Mouse (Mus musculus): Measurements from ENCODE around the gene Ptch1. TPM values are rescaled to one million over a fixed set of nuclear protein-coding genes. Genes with fewer than 3 reads are reported as not detected.
A peak's percentile ranks its signal among the peaks of the same experiment; 100 is the strongest.

Gene Ptch1
- polyA plus RNA-seq, 1 experiment from 2014 or later, result 13.8 TPM

DNA sequence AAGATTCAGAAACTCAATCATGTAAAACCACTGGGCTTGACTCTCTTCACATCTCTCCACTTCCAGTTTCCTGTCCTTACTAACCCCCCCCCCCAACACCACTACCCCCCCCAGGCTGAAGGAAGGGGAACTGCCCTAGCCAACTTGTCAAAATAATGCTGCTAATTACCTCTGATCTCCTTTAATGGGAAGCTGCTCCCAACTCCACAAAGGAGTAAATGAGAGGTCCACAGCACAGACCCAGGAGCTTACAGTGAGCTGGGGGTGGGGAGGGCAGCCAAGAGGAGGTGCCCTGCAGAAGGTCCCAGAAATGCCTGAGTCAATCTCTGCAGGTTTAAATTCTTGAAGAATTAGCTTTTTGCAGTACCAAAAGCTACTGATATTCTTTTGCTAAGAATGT is 2.9 kb downstream of the Ptch1 start:
- in situ Hi-C loops (cut with MboI; ENCODE audit: low pct_unique_long_range_greater_than_20kb), result loop anchor here (10.0 kb wide), 1 partner anchor 244 kb away; the partner anchor contains the start of gene Ercc6l2
- DNase-seq (ENCODE audit: low read depth, low spot score) (no peak), ATAC-seq (no peak)
- TF ChIP-seq CTCF (IDR thresholded peaks at IDR 0.05), result no peak
- ChIA-PET CTCF (no interaction called here), POLR2A (no interaction called here)
- no peaks in the 10 kb centered on the region for H3K27me3 ChIP-seq

GRCm38 (mm10) chr13:63569396-63569756 is 4.0 kb downstream of the Ptch1 start:
- ATAC-seq, result no peak
- H3K27me3 ChIP-seq, result no peaks in the 10 kb centered on the region
- ChIA-PET CTCF (interaction anchor here (0.9 kb wide), 1 partner anchor 12 kb away, joined by 3 read pairs; no protein-coding TSS in a partner anchor), POLR2A (interaction anchor here (0.7 kb wide), 1 partner anchor 74 kb away, joined by 4 read pairs; no protein-coding TSS in a partner anchor)
- DNase-seq (ENCODE audit: low read depth, low spot score), result no peak
- no peak for TF ChIP-seq CTCF (IDR thresholded peaks at IDR 0.05)
- in situ Hi-C loops (cut with MboI; ENCODE audit: low pct_unique_long_range_greater_than_20kb), result no loop called here

DNA sequence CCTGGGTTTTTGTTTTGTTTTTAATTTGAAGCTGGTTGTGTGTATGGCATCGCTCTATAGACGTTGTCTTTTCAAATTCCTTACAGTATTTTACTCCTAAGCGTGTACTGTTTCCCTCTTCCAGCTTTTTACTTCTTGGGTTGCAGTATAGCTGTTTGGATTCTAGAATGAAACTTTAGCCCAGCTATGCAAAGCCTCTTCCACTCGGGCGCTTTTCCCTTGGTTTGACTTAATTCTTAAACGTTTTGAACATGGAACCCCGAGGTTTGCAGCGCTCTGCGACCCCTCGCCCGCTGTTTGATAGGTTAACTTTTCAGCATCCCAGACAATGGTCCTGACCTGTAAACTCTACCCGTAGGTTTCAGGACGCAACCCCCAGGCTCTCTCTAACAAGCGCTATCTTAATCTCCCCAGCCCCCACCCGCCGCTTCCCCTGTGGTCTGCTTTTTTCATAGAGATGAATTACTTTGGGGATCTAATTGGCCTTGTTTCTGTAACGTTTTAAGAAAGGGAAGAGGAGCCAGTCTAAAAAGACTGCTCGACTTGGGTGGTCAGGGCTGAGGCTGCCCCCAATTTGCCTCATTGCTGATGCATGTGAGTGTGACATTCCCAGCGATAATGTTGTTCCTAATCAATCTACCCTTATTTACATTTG is 4.5 kb downstream of the Ptch1 start:
- DNase-seq (ENCODE audit: low read depth, low spot score) (no peak), ATAC-seq (no peak)
- ChIA-PET POLR2A (interaction anchor here (0.6 to 0.7 kb wide), 3 partner anchors 13 to 560 kb away, joined by 3 to 4 read pairs (median 4); no protein-coding TSS in a partner anchor), CTCF (interaction anchor here (0.9 kb wide), 1 partner anchor 12 kb away, joined by 3 read pairs; no protein-coding TSS in a partner anchor)
- no peak for TF ChIP-seq CTCF (IDR thresholded peaks at IDR 0.05)
- no peaks in the 10 kb centered on the region for H3K27me3 ChIP-seq
- in situ Hi-C loops (cut with MboI; ENCODE audit: low pct_unique_long_range_greater_than_20kb), result no loop called here

- TF ChIP-seq CTCF (IDR thresholded peaks at IDR 0.05), result no peak
- POLR2A ChIA-PET, result interaction anchor here (0.6 kb wide), 2 partner anchors 12 to 560 kb away, joined by 3 to 4 read pairs; no protein-coding TSS in a partner anchor
- ATAC-seq (no peak), DNase-seq (ENCODE audit: low read depth, low spot score) (no peak)
- no peaks in the 10 kb centered on the region for H3K27me3 ChIP-seq
- CTCF ChIA-PET, result no interaction called here
- in situ Hi-C loops (cut with MboI; ENCODE audit: low pct_unique_long_range_greater_than_20kb), result no loop called here
These were observed 5.1 kb downstream of the Ptch1 start for GRCm38 (mm10) chr13:63568306-63568705.

- H3K27me3 ChIP-seq, result no peaks in the 10 kb centered on the region
- no peak for TF ChIP-seq CTCF (IDR thresholded peaks at IDR 0.05)
- ATAC-seq (peak; percentile 74), DNase-seq (ENCODE audit: low read depth, low spot score) (no peak)
- ChIA-PET CTCF (no interaction called here), POLR2A (no interaction called here)
- in situ Hi-C loops (cut with MboI; ENCODE audit: low pct_unique_long_range_greater_than_20kb), result no loop called here
These were observed 5.6 kb downstream of the Ptch1 start for GRCm38 (mm10) chr13:63567677-63568293.

DNA sequence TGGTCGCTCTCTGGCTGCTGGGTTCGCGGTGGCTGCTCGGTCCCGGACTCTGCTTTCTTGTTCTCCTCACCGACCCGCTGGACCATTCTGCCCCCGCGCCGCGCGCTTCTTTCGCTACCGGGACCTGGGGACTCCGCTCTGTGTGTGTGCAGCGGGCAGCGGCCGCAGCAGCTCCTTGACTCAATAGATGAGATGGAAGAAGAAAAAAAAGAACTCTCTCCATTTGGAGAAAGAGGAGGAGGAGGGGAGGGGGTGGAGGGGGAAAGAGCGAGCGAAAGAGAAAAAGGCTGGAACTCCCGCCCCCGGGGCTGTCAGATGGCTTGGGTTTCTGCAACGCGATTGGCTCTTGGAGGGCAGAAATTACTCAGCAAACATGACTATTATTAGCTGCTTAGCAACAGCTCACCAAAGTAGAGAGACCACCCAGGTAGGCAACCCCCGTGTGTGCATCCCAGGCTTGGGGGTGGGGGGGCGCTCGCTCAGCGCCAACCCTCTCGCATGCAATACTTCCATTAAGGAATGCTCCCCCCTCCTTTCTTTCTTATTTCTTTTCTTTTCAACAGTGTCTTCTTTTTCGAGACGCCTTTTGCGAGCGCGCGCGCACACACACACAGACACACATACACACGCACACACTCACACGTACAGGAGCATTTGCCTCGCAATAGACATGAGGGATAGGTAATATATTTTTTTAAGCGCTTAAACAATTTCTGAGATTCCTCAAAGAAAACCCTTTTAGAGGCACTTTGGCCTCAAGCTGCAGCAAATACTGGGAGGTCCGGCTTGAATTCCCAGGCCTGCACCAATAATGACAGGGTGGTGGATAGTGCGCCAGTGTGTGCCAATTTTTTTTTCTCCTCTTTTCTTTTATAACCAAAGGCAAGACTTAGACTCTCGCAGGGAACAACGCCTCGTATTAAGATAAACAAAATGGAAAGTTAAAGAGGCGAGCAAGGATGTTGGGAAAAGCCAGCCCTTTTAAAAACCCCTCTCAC is 7.1 kb downstream of the Ptch1 start:
- ChIA-PET POLR2A (interaction anchor here (0.7 kb wide), 1 partner anchor 352 kb away, joined by 6 read pairs; no protein-coding TSS in a partner anchor), CTCF (no interaction called here)
- DNase-seq (ENCODE audit: low read depth, low spot score), result no peak
- TF ChIP-seq CTCF (IDR thresholded peaks at IDR 0.05), result no peak
- in situ Hi-C loops (cut with MboI; ENCODE audit: low pct_unique_long_range_greater_than_20kb), result no loop called here
- no peaks in the 10 kb centered on the region for H3K27me3 ChIP-seq
- ATAC-seq, result peak; percentile 32

DNA sequence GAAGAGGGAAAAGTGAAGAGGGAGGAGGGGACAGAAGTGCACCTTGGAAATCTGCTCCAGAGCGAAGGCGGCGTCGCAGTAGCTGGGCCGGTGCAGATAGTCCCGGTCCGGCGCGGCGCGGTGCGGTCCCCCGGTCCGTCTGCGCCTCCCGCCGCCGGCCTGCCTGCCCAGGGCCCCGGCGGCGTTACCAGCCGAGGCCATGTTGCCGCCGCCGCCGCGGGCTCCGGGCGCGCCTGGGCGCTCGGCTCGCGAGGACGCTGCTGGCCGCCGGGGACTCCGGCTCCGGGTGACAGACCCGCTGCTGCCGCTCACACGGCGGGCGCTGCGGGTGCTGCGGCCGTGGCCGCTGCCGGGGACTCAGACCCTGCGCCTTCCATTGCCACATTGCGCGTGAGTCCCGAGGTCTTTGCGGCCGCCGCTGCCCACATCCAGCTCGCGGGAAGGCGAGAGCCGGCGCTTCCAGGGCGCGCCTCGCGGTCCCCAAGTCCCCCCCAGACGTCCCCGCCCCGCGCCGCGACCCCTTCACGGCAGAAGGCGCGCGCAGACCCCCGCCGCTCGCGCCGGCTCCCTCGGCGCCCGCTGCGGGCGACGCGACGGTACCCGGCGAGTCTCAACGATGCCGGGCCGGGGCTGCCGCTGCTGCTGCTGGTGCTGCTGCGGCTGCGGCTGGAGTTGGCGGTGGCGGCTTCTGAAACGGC is 7.9 kb downstream of the Ptch1 start:
- TF ChIP-seq CTCF (IDR thresholded peaks at IDR 0.05), result no peak
- in situ Hi-C loops (cut with MboI; ENCODE audit: low pct_unique_long_range_greater_than_20kb), result no loop called here
- CTCF ChIA-PET, result no interaction called here
- ATAC-seq (peak; percentile 8), DNase-seq (ENCODE audit: low read depth, low spot score) (no peak)
- POLR2A ChIA-PET, result interaction anchor here (0.8 to 1.0 kb wide), 3 partner anchors 29 to 520 kb away, joined by 3 read pairs; no protein-coding TSS in a partner anchor
- no peaks in the 10 kb centered on the region for H3K27me3 ChIP-seq

GRCm38 (mm10) chr13:63564626-63565319 is 8.6 kb downstream of the Ptch1 start:
- H3K27me3 ChIP-seq, result no peaks in the 10 kb centered on the region
- TF ChIP-seq CTCF (IDR thresholded peaks at IDR 0.05), result no peak
- peak; percentile 7 for ATAC-seq
- POLR2A ChIA-PET, result interaction anchor here (0.8 to 1.0 kb wide), 3 partner anchors 28 to 519 kb away, joined by 3 read pairs; no protein-coding TSS in a partner anchor
- no peak for DNase-seq (ENCODE audit: low read depth, low spot score)
- CTCF ChIA-PET, result no interaction called here
- in situ Hi-C loops (cut with MboI; ENCODE audit: low pct_unique_long_range_greater_than_20kb), result loop anchor here (5.0 kb wide), 1 partner anchor 132 kb away; no protein-coding TSS in a partner anchor

All from Patski (cell line).